Mouse (Mus musculus) forebrain, postnatal 0 days (tissue): Measurements from ENCODE around the gene Acvr2b. TPM values are rescaled to one million over a fixed set of nuclear protein-coding genes. Genes with fewer than 3 reads are reported as not detected.

Experiments
- ATAC-seq: fragments of 200-750 bp; cut with Nextera tagmentation; 2 replicates; pipeline ENCODE4 v1.8.0; 2017; ENCODE audit warnings: mild to moderate bottlenecking, moderate library complexity
- DNase-seq: peaks from one replicate; pipeline ENCODE4 v3.0.0-alpha.2; 2015
- H3K27ac ChIP-seq: fragments of 300-500 bp; sonication (generic); 2 replicates; pipeline ENCODE4 v1.5.1; 2014; ENCODE audit warnings: low read depth, mild to moderate bottlenecking, antibody characterized with exemption, low read length, moderate library complexity, mixed read lengths
- H3K27me3 ChIP-seq: fragments of 300-500 bp; sonication (generic); 2 replicates; pipeline ENCODE4 v1.6.1; 2014; ENCODE audit warnings: mild to moderate bottlenecking, low read length, mixed read lengths; ENCODE audit not compliant: insufficient read depth
- H3K36me3 ChIP-seq: fragments of 300-500 bp; sonication (generic); 2 replicates; pipeline ENCODE4 v1.6.1; 2014; ENCODE audit warnings: mild to moderate bottlenecking, moderate library complexity; ENCODE audit not compliant: insufficient read depth
- H3K4me1 ChIP-seq: fragments of 300-500 bp; sonication (generic); 2 replicates; pipeline ENCODE4 v1.6.1; 2014; ENCODE audit warnings: antibody characterized with exemption; ENCODE audit not compliant: insufficient read depth
- H3K4me2 ChIP-seq: fragments of 300-500 bp; sonication (generic); 2 replicates; pipeline ENCODE4 v1.6.1; 2014; ENCODE audit warnings: low read depth, mild to moderate bottlenecking, moderate library complexity
- H3K4me3 ChIP-seq: fragments of 300-500 bp; sonication (generic); 2 replicates; pipeline ENCODE4 v1.5.1; 2014; ENCODE audit warnings: low read depth, low read length, mixed read lengths
- H3K9ac ChIP-seq: fragments of 300-500 bp; sonication (generic); 2 replicates; pipeline ENCODE4 v1.6.1; 2014; ENCODE audit warnings: mild to moderate bottlenecking
- H3K9me3 ChIP-seq: fragments of 300-500 bp; sonication (generic); 2 replicates; pipeline ENCODE4 v1.6.1; 2016; ENCODE audit warnings: low read length
- CTCF ChIP-seq: sonication (generic); IDR thresholded peaks from 2 replicates; pipeline ENCODE4 v1.5.1; 2016; ENCODE audit warnings: antibody characterized with exemption, control low read depth, low read depth
- WGBS: fragments of 180-500 bp; shearing (Covaris S2); extraction: QIAGEN DNeasy Blood & Tissue Kit; methylation state at CpG from one replicate; pipeline ENCODE4 v1.1.7; 2014; 5-methylcytosine and 5-hydroxymethylcytosine counted together
- polyA plus RNA-seq: library from polyadenylated mRNA; unstranded; fragments of >200 nt; fragmentation: Nextera tagmentation; extraction: Ambion mirVana; gene quantifications from 2 replicates; pipeline ENCODE4 v1.2.1, GENCODE M21; 2015
- total RNA-seq: library from RNA; depleted of rRNA; stranded (reverse); fragments of >200 nt; gene quantifications from 2 replicates; pipeline ENCODE4 v1.2.3, GENCODE M21; 2014; rRNA removed

Acvr2b gene
- total and polyA plus RNA-seq, 2 experiments from 2014 or later: 23.2 to 26.7 TPM

GRCm38 (mm10) chr9:119479297-119479696 lies 77.4 kb downstream of the Acvr2b start:
- DNase-seq (no peak), ATAC-seq (no peak)
- H3K9ac ChIP-seq: no peak overlapping the region
- no peaks in the 10 kb centered on the region for H3K27me3 ChIP-seq
- no peak overlapping the region for H3K4me3 ChIP-seq
- no peak for TF ChIP-seq CTCF
- no peaks in the 10 kb centered on the region for H3K4me1 ChIP-seq
- H3K4me2 ChIP-seq: no peak overlapping the region
- H3K27ac ChIP-seq: no peak overlapping the region
- no peaks in the 10 kb centered on the region for H3K9me3 ChIP-seq
- WGBS: 52% methylated on average over 8 of the region's 8 CpGs
- no peaks in the 10 kb centered on the region for H3K36me3 ChIP-seq

GRCm38 (mm10) chr9:119481612-119482011 lies 79.7 kb downstream of the Acvr2b start:
- Histone ChIP-seq H3K36me3 (no peaks in the 10 kb centered on the region), H3K27ac (no peak overlapping the region), H3K9me3 (no peaks in the 10 kb centered on the region), H3K4me1 (no peaks in the 10 kb centered on the region), H3K4me3 (no peak overlapping the region), H3K4me2 (no peak overlapping the region), H3K27me3 (no peaks in the 10 kb centered on the region), H3K9ac (no peak overlapping the region)
- DNase-seq (no peak), ATAC-seq (no peak)
- 90% methylated on average over 4 of the region's 4 CpGs for WGBS
- TF ChIP-seq CTCF: no peak

GRCm38 (mm10) chr9:119483554-119484353 lies 81.8 kb downstream of the Acvr2b start:
- no peak for ATAC-seq

GRCm38 (mm10) chr9:119484420-119484819 lies 82.5 kb downstream of the Acvr2b start:
- ATAC-seq: no peak
- no peaks in the 10 kb centered on the region for H3K27me3 ChIP-seq
- DNase-seq: no peak
- H3K4me2 ChIP-seq: no peak overlapping the region
- TF ChIP-seq CTCF: no peak
- no peak overlapping the region for H3K27ac ChIP-seq
- H3K36me3 ChIP-seq: no peaks in the 10 kb centered on the region
- no peaks in the 10 kb centered on the region for H3K4me1 ChIP-seq
- H3K9ac ChIP-seq: no peak overlapping the region
- no peaks in the 10 kb centered on the region for H3K9me3 ChIP-seq
- 57% methylated on average over 9 of the region's 9 CpGs for WGBS
- no peak overlapping the region for H3K4me3 ChIP-seq

More at GRCm38 (mm10) chr9:119483554-119484353, 81.8 kb downstream of the Acvr2b start:
- no peaks in the 10 kb centered on the region for H3K27me3 ChIP-seq
- no peak for DNase-seq
- no peak overlapping the region for H3K4me3 ChIP-seq
- no peak overlapping the region for H3K27ac ChIP-seq
- no peak overlapping the region for H3K4me2 ChIP-seq
- H3K36me3 ChIP-seq: no peaks in the 10 kb centered on the region
- H3K9ac ChIP-seq: no peak overlapping the region
- 41% methylated on average over 23 of the region's 23 CpGs for WGBS
- no peaks in the 10 kb centered on the region for H3K9me3 ChIP-seq
- TF ChIP-seq CTCF: no peak
- H3K4me1 ChIP-seq: no peaks in the 10 kb centered on the region

Other genes starting within 250 kb of the Acvr2b start
- 2.0 and 2.1 TPM in 2 replicates for gene Acaa1b, start 245.0 kb upstream of the Acvr2b start, total RNA-seq
- gene Acaa1b, start 245.0 kb upstream of the Acvr2b start, polyA plus RNA-seq: 2.2 and 2.7 TPM in 2 replicates
- not detected in 2 replicates for gene Gm47289, start 243.0 kb upstream of the Acvr2b start, total RNA-seq
- not detected in 2 replicates for gene Gm47289, start 243.0 kb upstream of the Acvr2b start, polyA plus RNA-seq
- gene Slc22a13, start 193.0 kb upstream of the Acvr2b start, total RNA-seq: not detected in 2 replicates
- not detected in 2 replicates for gene Slc22a13, start 193.0 kb upstream of the Acvr2b start, polyA plus RNA-seq
- 48.8 and 57.5 TPM in 2 replicates for gene Oxsr1, start 79.7 kb upstream of the Acvr2b start, total RNA-seq
- 7.2 and 8.8 TPM in 2 replicates for gene Oxsr1, start 79.7 kb upstream of the Acvr2b start, polyA plus RNA-seq
- 121 and 130 TPM in 2 replicates for gene Acaa1a, start 62.4 kb upstream of the Acvr2b start, total RNA-seq
- gene Acaa1a, start 62.4 kb upstream of the Acvr2b start, polyA plus RNA-seq: 81.8 and 86.6 TPM in 2 replicates
- 4.0 and 5.8 TPM in 2 replicates for gene Myd88, start 60.7 kb upstream of the Acvr2b start, total RNA-seq
- gene Myd88, start 60.7 kb upstream of the Acvr2b start, polyA plus RNA-seq: 5.2 and 5.3 TPM in 2 replicates
- gene Xylb, start 44.7 kb upstream of the Acvr2b start, total RNA-seq: 5.0 and 9.0 TPM in 2 replicates
- 2.6 and 3.7 TPM in 2 replicates for gene Xylb, start 44.7 kb upstream of the Acvr2b start, polyA plus RNA-seq
- 0.08 TPM in 1 of 2 replicates, not detected in the other for gene Slc22a14, start 36.6 kb upstream of the Acvr2b start, total RNA-seq
- gene Slc22a14, start 36.6 kb upstream of the Acvr2b start, polyA plus RNA-seq: not detected in 2 replicates
- gene Exog, start 42.8 kb downstream of the Acvr2b start, total RNA-seq: 26.6 and 26.9 TPM in 2 replicates
- 28.6 and 39.7 TPM in 2 replicates for gene Exog, start 42.8 kb downstream of the Acvr2b start, polyA plus RNA-seq
- 3.4 and 8.2 TPM in 2 replicates for gene Scn5a, start 176.9 kb downstream of the Acvr2b start, total RNA-seq
- gene Scn5a, start 176.9 kb downstream of the Acvr2b start, polyA plus RNA-seq: 0.40 and 0.77 TPM in 2 replicates